Mouse (Mus musculus) liver, embryonic 14.5 days (tissue): ENCODE measurements around the gene Gnb5. TPM values are rescaled to one million over a fixed set of nuclear protein-coding genes. Genes with fewer than 3 reads are reported as not detected.

Source experiments
- ATAC-seq: fragments of 200-750 bp; cut with Nextera tagmentation; 2 replicates; pipeline ENCODE4 v1.8.0; 2017; ENCODE audit warnings: moderate number of reproducible peaks, mild to moderate bottlenecking, moderate library complexity; ENCODE audit not compliant: insufficient read depth
- DNase-seq, 3 experiments: peaks; one replicate each; pipeline ENCODE4 v3.0.0-alpha.2; 2012 to 2013; ENCODE audit warnings: low read depth in 3 of 3, low spot score in 3 of 3
- H3K27ac ChIP-seq: fragments of 300-500 bp; sonication (generic); 2 replicates; pipeline ENCODE4 v1.5.1; 2014; ENCODE audit warnings: moderate library complexity, mild to moderate bottlenecking, control low read depth, inconsistent platforms
- H3K27me3 ChIP-seq: fragments of 300-500 bp; sonication (generic); 2 replicates; pipeline ENCODE4 v1.6.1; 2014; ENCODE audit warnings: mild to moderate bottlenecking, low read length, moderate library complexity; ENCODE audit not compliant: control insufficient read depth, insufficient read depth
- H3K36me3 ChIP-seq: fragments of 300-500 bp; sonication (generic); replicated peaks from 2 replicates; pipeline ENCODE4 v1.6.1; 2014; ENCODE audit warnings: low read depth; ENCODE audit not compliant: control insufficient read depth, insufficient read depth
- H3K4me1 ChIP-seq, 2 experiments: fragments of 200-500 bp in 1 of 2; fragments of 300-500 bp in 1 of 2; sonication (generic) in 1 of 2; replicated peaks; 2 replicates each; pipeline ENCODE4 v1.6.1; 2012 to 2014; ENCODE audit warnings: antibody characterized with exemption in 1 of 2, inconsistent platforms in 1 of 2, low read length in 1 of 2; ENCODE audit not compliant: control insufficient read depth in 2 of 2, insufficient read depth in 2 of 2
- H3K4me2 ChIP-seq: fragments of 300-500 bp; sonication (generic); 2 replicates; pipeline ENCODE4 v1.6.1; 2014; ENCODE audit warnings: low read depth, mild to moderate bottlenecking, control low read depth, moderate library complexity
- H3K4me3 ChIP-seq, 2 experiments: fragments of 200-500 bp in 1 of 2; fragments of 300-500 bp in 1 of 2; sonication (generic) in 1 of 2; 2 replicates each; pipeline ENCODE4 v1.5.1; 2012 to 2014; ENCODE audit warnings: low read depth in 2 of 2, low read length in 2 of 2, mild to moderate bottlenecking in 2 of 2, control low read depth in 1 of 2, inconsistent platforms in 1 of 2, moderate library complexity in 1 of 2; ENCODE audit not compliant: insufficient read depth in 1 of 2
- H3K9ac ChIP-seq: fragments of 300-500 bp; sonication (generic); replicated peaks from 2 replicates; pipeline ENCODE4 v1.6.1; 2014; ENCODE audit warnings: mild to moderate bottlenecking, control low read depth, moderate library complexity
- H3K9me3 ChIP-seq: fragments of 300-500 bp; sonication (generic); 2 replicates; pipeline ENCODE4 v1.6.1; 2016; ENCODE audit warnings: low read length, mixed read lengths; ENCODE audit not compliant: control insufficient read depth
- CTCF ChIP-seq: IDR thresholded peaks from 2 replicates; pipeline ENCODE4 v1.5.1; 2016; ENCODE audit warnings: antibody characterized with exemption, low read depth, control low read depth
- EP300 ChIP-seq: IDR thresholded peaks from 2 replicates; pipeline ENCODE4 v1.6.1; 2016; ENCODE audit warnings: antibody characterized with exemption, low read depth
- WGBS: fragments of 180-500 bp; shearing (Covaris S2); extraction: QIAGEN DNeasy Blood & Tissue Kit; methylation state at CpG from one replicate; pipeline ENCODE4 v1.1.7; 2014; ENCODE audit not compliant: insufficient replicate concordance; 5-methylcytosine and 5-hydroxymethylcytosine counted together
- polyA plus RNA-seq, 2 experiments: library from polyadenylated mRNA; depleted of rRNA in 1 of 2; stranded (reverse) in 1 of 2; unstranded in 1 of 2; fragments of >200 nt; fragmentation: Nextera tagmentation in 1 of 2; extraction: Ambion mirVana in 1 of 2; gene quantifications; 2 replicates each; pipeline versions ENCODE4 v1.2.1 to v1.2.3; 2012 to 2014

Gene Gnb5
- polyA plus RNA-seq, 2 experiments, result 0.89 to 1.2 TPM

DNA sequence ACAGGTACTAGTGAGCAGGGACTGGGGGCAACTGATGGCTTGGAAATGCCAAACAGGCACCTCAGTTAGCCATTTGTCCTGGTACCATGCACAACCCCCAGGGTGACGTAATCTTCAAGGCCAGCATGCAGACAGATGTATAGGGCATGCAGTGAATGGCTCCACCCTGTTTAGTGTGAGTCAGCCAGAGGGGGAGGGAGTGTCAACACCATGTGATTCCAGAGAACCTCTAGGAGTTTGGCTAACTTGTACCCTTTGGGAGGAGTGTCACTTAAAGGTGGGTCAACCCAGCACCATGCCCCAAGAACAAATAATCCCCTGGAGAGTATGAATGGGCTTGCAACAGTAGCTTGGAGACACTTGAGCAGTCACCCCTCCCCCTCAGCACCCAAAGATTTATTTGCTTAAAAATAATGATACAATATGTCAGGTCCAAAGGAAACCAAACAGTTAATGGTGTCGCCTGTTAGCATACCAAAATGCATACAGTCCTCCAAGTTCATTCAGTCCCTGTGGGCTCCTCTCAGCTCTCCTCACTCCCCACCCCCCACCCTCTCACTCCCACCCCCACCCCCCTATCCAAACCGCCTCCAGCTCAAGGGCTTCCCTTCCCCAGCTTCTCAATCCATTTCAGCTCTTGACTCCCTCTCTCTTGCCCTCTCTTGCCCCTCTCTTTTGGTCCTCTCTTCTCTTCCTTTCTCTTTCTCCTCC, 41.9 kb upstream of the Gnb5 start:
- H3K36me3 ChIP-seq, result no peaks in the 10 kb centered on the region
- no peak overlapping the region for H3K4me3 ChIP-seq
- H3K9ac ChIP-seq, result no peak overlapping the region
- no peaks in the 10 kb centered on the region for H3K27me3 ChIP-seq
- peak; percentile 43 for ATAC-seq
- H3K9me3 ChIP-seq, result no peaks in the 10 kb centered on the region
- H3K4me2 ChIP-seq, result no peak overlapping the region
- peak in 1 of 3 experiments; percentile 23 for DNase-seq
- H3K4me1 ChIP-seq, result peaks cover 0 to 7% of the 10 kb centered on the region in 2 experiments; a peak in 2 of 4 replicates
- 37% methylated on average over 3 of the region's 3 CpGs for WGBS
- no peak overlapping the region for H3K27ac ChIP-seq
- TF ChIP-seq CTCF (no peak), EP300 (no peak)

- no peak for DNase-seq
- ATAC-seq, result no peak
- Histone ChIP-seq H3K9me3 (no peaks in the 10 kb centered on the region), H3K4me3 (no peak overlapping the region), H3K4me1 (peaks cover 0 to 2% of the 10 kb centered on the region in 2 experiments; a peak in 1 of 4 replicates), H3K27me3 (no peaks in the 10 kb centered on the region), H3K36me3 (no peaks in the 10 kb centered on the region), H3K9ac (no peak overlapping the region), H3K4me2 (no peak overlapping the region), H3K27ac (no peak overlapping the region)
- TF ChIP-seq EP300 (no peak), CTCF (no peak)
- WGBS, result 70% methylated on average over 6 of the region's 6 CpGs
These were observed 38.9 kb upstream of the Gnb5 start for GRCm38 (mm10) chr9:75267147-75267546.

DNA sequence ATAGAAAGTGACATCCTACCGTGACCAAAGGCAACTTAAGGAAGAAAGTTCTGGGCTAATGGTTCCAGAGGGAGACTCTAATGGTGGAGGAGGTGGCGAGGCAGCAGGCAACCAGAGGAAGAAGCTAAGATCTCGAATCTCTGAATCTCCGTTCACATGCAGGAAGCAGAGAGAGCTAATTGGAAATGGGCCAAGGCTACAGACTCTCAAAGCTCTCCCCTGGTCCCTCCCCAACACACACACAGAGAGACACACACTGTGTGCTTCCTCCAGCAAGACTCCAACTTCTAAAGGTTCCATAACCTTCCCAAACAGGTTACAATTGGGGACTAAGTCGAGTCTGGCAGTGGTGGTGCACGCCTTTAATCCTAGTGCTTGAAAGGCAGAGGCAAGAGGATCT, 35.7 kb upstream of the Gnb5 start:
- ATAC-seq, result no peak
- no peak overlapping the region for H3K9ac ChIP-seq
- no peak overlapping the region for H3K4me2 ChIP-seq
- peaks cover 0 to 2% of the 10 kb centered on the region in 2 experiments; a peak in 1 of 4 replicates for H3K4me1 ChIP-seq
- WGBS, result 44% methylated on average over 6 of the region's 6 CpGs
- H3K9me3 ChIP-seq, result no peaks in the 10 kb centered on the region
- no peak for DNase-seq
- H3K36me3 ChIP-seq, result no peaks in the 10 kb centered on the region
- no peaks in the 10 kb centered on the region for H3K27me3 ChIP-seq
- H3K27ac ChIP-seq, result no peak overlapping the region
- TF ChIP-seq EP300 (no peak), CTCF (no peak)
- no peak overlapping the region for H3K4me3 ChIP-seq

DNA sequence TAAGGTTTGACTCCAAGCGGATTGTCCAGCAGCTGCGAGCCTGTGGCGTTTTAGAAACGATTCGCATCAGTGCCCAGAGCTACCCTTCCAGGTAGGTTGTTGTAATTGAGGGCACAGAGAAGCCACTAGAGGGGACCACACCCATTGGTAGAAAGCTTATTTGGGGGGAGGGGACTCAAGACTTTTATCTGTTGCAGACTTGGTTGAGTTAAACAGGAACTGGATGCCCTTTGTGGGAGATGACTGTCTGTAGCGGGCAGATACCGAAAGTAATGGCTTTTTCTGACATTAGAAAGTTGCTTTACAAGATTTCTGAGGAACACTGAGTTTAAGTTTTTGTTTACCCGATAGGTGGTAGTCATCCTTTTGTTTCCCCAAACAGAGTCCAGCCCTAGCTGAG, 34.5 kb upstream of the Gnb5 start:
- no peaks in the 10 kb centered on the region for H3K27me3 ChIP-seq
- WGBS, result 56% methylated on average over 8 of the region's 8 CpGs
- ATAC-seq (no peak), DNase-seq (no peak)
- H3K9ac ChIP-seq, result no peak overlapping the region
- H3K9me3 ChIP-seq, result no peaks in the 10 kb centered on the region
- peaks cover 0 to 2% of the 10 kb centered on the region in 2 experiments; a peak in 1 of 4 replicates for H3K4me1 ChIP-seq
- no peaks in the 10 kb centered on the region for H3K36me3 ChIP-seq
- TF ChIP-seq CTCF, result no peak
- no peak for TF ChIP-seq EP300
- H3K4me3 ChIP-seq, result no peak overlapping the region
- H3K4me2 ChIP-seq, result no peak overlapping the region
- no peak overlapping the region for H3K27ac ChIP-seq

- TF ChIP-seq EP300 (no peak), CTCF (no peak)
- H3K36me3 ChIP-seq, result no peaks in the 10 kb centered on the region
- no peak overlapping the region for H3K4me2 ChIP-seq
- no peak for DNase-seq
- no peak overlapping the region for H3K27ac ChIP-seq
- WGBS, result 62% methylated on average over 6 of the region's 6 CpGs
- no peak for ATAC-seq
- H3K4me3 ChIP-seq, result no peak overlapping the region
- no peak overlapping the region for H3K9ac ChIP-seq
- H3K9me3 ChIP-seq, result no peaks in the 10 kb centered on the region
- H3K27me3 ChIP-seq, result no peaks in the 10 kb centered on the region
- no peaks in the 10 kb centered on the region for H3K4me1 ChIP-seq
These were observed 32.4 kb upstream of the Gnb5 start for GRCm38 (mm10) chr9:75273646-75274045.
